Mouse (Mus musculus) mesoderm, embryonic 11.5 days (tissue): ENCODE data around the gene Cyp2f2.

Source experiments
- DNase-seq: peaks from one replicate; pipeline ENCODE4 v3.0.0-alpha.2; 2012; ENCODE audit warnings: low read depth, low spot score

Cyp2f2 gene

DNA sequence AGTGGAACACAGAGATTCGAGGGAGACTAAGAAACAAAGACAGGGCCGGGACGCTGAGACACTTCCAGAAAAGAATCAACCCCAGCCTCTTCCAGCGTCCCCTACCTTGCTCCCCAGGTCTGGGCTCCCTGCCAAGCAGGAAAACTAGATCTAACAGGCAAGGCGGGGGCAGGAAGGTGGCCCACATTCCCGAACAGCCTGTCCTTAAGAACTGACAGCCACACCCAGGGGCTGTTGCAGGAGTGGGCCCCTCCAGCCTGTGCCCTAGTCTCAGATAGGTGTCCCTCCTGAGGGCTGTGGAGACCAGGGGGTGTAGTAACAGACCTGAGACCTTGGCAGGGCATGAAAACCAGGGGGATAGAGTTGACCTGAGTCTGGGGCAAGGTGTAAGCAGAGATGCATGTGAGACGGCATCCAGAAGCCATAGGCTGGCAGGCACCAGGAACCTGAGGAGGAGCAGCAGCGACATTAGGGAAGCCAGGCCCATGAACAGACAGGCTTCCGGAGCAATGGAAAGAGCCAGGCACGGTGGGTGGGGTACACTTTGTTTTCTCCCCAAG, 33.6 kb downstream of the Cyp2f2 start, which contains the start of gene Cyp2t4:
TSS of gene Cyp2t4 (plus strand) at position 510 of the 560 bp plus-strand sequence.
- no peak for DNase-seq

DNA sequence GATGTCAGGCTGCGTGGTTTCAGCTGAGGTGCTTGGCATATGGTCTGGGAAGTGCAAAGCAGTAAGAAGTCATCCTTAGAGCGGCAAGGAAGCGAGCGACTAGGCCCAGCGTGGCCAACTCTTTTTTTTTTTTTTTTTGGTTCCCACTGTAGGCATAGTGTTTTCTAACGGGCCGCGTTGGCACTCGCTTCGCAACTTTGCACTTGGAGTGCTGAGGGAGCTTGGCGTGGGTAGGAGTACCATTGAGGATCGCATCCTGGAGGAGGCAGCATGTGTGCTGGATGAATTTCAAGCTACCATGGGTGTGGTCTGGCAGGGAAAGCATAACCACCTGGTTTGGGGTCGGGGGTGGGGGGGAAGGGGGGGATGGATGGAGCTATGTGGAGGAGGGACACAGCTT, 36.3 kb downstream of the Cyp2f2 start:
- no peak for DNase-seq

DNA sequence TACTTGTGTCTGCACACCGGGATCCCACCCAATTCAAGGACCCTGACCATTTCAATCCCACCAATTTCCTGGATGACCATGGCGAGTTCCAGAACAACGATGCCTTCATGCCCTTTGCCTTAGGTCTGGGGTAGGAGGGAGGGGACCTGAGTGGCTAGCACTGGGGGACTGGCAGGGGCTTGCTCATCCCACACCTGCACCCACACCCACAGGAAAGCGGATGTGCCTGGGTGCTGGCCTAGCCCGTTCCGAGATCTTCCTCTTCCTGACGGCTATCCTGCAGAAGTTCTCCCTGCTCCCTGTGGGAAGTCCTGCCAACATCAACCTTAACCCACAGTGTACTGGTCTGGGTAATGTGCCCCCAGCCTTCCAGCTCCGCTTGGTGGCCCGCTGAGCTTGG, 38.5 kb downstream of the Cyp2f2 start:
- no peak for DNase-seq

DNA sequence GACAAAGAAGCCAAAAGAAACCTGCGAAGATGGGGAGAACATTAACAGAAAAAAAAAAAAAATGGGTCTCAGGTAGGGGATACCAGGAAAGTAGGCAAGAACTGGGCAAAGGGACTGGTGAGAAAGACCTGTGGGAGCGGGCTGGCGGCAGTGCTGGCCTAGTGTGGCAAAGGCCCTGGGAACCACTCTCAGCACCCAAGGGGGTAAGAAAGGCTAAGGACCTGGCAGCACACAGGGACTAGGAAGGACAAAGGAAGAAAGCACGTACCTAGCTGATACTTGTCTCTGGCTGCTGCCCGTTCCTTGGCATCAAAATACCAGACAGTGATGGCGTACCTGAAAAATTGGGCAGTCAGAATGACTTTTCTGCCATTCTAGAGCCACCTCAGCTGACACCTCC, 39.5 kb downstream of the Cyp2f2 start:
- no peak for DNase-seq

DNA sequence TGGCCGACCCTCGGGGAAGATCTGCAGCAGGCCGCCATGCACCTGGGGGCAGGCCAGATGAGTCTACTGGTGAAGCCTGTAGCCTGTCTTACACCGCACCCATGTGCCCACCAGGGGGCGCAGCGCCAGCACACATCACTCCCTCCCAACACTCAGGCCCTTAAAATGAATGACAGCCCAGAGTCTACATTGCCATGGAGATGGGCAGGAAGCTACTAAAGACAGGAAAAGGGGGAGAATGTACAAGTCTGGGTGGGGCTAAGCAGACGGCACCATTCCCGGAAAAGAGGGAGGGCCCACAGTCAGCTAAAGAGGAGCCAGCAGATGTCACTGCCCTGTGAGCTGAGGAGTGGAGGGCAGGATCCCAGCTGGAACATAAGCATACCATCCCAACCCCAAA, 40.2 kb downstream of the Cyp2f2 start:
- peak; percentile 93 for DNase-seq

DNA sequence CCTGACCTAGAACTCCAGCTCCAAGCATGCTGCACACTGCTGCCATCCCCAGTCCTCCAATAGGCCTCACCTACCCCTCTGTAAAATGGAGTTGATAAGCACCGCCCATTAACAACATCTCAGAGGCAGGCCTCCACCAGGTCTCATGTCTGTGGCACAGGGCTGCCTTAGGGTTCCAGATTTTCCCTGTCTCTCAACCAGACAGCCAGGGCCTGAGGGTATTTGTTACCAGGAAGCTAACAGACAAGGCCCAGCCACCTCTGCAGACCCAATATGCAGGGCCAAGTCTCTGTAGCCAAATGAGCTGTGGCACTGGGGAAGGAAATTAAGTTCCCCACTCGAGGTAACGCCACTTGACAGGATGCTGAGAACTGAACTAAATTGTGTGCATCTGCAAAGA, 41.2 kb downstream of the Cyp2f2 start:
- no peak for DNase-seq

DNA sequence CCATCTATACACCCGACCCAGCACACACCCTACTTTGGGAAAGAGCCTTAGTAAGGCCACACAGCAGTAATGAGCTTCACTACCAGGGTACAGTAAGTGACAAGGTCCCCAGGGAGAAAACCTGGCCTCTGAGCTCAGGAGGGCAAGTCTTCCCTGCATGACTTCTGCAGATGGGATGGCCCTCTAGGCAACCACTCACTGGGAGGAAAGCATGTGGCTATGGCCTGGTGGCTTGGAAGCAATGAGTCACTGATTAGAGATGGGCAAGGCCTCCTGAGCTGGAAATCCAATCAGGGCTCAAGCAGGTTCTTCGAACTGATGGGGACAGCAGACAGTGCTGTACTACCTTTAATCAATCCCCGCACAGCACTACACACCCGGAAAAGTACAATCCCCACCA, 42.0 kb downstream of the Cyp2f2 start:
- DNase-seq, result no peak

DNA sequence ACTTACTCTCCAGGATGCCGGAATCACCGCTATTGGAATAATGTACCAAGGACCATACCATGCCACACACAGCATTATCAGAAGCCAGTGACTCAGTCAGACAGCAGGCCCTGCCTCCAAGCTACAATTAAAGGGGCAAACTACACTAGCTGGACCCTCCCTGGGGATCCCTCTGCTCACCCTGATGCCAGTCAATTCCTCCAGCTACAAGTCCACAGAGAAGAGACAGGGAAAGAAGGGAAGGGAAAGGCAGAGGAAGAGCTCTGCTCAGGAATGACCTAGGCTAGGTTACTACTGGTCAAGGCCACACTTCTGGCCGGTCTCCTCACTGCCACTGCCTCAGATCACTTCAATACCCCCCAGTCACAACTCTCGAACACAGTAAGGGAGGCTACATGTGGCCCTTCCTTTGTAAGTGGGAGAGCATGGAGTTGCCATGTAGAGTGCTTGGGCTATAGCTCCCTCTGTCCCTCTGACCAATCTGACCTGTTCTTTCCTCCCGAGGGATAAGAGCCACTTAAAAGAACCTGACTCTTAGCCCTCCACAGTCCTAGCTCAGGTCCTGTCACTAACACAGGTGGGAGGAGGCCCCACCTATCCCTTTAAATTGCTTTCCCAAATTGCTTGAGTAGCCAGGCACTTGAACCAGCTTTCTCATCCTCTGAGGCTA, 43.2 kb downstream of the Cyp2f2 start:
- DNase-seq, result no peak

DNA sequence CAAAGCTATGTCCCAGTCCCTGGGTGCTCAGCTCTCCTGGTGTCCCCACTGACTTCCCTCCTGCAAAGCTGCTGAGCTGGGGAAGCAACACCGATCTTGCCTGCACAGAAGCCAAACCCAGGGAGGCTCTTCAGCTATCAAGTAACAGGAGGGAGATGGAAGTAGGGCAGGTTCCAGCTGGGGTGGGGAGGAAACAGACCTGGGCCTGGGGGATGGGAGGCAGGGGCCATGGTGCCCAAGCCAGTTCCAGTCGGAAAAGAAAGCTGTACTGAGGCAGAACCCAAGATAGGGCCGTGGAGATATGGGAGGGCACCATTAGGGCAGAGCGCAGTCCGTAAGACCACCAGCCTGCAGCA, 43.7 kb downstream of the Cyp2f2 start:
- DNase-seq, result no peak

DNA sequence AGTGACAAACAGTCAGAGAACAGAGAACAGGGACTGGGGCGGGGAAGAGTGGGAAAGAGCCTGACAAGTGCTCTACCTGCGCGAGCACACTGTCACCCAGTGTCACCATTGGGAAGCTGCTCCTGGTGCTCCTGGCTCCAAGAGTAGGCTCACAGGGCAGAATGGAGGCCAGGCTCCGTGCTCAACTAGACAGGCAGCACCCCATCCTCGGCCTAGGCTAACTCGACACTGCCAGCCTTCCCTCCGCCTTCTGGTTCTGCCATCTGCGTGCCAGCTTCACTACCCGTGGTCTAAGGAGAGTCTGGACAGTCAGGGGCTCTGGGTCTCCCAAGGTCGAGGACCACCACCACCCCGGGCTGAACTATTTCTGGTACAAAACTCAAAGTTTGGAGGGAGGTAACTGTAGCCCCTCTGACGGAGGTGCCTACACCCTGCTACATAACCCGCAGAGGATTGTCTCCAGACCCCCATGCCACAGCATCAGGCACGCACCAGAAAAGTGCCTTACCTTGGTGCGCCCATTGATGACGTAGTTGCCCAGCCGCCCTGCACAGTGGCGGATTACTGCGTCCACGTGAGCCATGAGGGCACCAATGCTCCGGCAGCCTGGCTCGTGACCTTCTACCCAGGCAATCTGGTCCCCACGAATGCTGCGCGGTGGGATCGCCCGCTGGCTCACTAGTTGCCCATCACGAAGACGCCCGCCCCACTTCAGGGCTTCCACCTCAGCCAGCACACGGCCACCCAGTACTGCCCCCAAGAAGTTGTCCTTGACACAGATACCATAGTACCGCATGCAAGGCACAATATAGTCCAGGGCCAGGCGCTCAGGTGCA, 44.6 kb downstream of the Cyp2f2 start:
- DNase-seq, result no peak

DNA sequence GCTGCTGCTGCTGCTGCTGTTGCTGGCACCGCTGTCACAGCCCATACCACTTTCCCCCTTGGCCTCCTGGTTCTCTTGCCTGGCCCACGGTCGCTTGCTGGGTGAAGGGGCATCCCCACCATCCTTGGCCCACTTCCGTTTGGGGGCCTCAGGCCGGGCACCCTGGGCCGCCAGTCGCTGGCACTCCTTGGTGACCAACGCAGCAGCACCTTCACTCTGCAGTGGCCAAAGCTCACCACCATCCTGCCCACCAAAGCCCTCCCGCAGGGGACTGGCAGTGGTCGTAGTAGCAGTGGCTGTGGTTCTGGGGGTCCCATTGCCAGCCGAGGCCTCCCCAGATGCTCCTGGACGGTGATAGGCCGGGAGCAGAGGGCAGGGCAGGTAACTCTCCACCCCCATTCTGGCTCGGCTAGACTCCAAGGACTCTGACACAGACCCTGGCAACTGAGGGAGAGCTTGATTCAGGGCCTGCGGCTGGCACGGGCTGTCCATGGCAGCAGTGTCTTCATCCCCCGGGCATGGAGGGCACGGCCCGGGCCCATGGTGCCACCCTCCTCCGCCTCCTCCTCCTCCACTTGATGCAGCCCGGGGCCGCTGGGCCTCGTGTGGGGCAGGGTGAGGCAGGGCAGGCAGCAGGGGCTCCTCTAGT, 45.4 kb downstream of the Cyp2f2 start:
- no peak for DNase-seq

DNA sequence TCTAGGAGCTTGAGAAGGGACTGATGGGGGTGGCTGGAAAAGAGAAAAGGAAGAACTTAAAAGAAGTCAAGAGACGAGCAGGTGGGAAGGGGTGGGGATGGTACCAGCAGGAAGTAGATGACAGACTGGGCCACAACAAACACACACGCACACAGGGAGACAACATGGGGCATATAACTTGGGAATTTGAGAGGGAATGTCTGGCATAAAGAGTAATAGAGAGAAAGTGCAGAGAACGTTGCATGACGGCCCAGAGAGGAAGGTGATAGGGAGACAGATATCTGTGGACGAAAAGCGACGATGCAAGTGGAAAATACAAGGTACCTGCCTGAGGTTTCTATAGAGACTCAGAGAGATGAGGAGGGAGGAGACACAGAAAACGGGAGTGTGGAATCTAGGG, 46.0 kb downstream of the Cyp2f2 start:
- DNase-seq, result no peak

DNA sequence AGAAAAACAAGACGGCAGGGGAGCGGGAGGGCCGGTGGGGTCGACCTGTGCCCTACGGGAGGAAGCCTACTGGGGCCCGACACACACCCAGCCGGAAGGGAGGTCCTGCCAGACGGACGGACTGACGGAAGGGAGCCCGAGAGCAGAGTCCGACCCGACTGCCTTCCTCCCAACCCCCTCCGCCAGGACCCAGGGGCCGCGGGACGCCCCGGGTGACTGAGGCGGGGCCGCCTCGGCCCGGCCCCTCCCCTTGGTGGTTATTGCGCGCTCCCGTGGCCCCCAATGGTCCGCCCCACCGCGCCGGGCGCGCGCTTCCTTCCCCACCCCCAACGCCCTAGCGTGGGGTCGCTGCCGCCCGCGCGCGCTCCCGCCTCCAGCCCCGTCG, 46.5 kb downstream of the Cyp2f2 start:
- peak; percentile 89 for DNase-seq

DNA sequence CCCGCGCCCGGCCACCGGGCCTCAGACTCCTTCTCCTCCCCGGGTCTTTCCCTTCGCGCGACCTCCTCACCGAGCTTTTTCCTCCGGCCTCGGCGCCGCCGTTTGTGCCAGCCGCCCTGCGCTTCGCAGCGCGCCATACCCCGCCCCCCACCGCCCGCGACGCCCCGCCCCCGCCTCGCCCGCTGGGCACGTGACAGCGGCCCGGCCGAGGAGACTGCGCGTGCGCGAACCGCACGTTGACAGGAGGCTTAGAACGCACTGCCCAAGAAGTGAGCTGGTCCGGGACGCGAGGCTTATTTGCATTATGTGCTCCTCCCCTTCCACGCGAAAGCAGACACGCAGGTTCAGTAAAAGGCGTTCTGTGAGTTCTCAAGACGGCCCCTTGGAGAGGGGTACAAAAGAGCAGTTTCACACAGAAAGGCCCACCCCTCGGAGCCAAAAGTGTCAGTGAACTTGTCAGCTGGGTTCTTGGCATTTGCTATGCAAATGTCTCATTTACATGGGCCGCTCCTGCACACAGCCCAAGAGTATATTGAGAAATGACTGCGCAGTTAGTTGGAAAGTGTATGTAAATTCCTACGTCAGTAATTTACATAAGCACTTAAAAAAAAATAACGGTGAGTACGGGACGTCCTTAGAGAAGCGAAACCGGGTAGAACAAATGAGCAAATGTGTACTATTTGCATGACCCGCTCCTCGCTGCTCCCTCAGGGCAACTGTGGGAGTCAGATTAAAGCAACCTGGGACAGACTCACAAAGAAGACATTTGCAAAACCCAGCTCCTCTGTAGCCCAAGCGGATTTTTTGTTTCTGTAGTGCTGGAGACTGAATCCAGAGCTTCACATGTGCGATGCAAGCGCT, 47.1 kb downstream of the Cyp2f2 start, which contains the start of gene Egln2:
TSS of gene Egln2 (minus strand) at position 189 of the 861 bp plus-strand sequence.
- DNase-seq, result peak; percentile 95

DNA sequence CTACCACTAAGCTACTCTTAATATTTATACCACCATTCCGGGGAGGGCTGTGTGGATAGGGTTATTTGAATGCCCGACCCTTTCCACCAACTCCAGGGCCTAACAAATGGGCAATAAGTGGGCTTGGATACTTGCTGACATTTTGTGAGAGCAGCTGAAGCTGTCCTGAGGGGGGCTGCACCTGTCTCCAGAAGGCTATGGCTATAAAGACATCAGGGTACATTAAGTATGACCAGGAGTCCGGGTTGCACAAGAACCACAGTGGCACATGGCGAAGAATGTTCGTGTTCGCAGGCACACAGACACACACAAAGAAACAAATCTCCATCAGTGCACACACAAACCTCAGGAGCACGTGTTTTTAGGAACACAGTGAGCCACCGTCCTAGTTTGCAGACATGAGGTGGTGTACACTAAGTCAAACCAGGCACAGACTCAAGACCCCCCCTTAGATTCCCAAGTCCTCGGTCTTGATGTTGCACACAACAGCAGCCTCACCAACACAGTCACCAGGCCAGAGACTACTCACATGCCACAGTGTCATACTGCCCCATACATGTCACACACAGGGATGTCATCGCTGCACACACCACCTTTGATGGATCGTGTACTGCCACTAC, 47.9 kb downstream of the Cyp2f2 start:
- no peak for DNase-seq

DNA sequence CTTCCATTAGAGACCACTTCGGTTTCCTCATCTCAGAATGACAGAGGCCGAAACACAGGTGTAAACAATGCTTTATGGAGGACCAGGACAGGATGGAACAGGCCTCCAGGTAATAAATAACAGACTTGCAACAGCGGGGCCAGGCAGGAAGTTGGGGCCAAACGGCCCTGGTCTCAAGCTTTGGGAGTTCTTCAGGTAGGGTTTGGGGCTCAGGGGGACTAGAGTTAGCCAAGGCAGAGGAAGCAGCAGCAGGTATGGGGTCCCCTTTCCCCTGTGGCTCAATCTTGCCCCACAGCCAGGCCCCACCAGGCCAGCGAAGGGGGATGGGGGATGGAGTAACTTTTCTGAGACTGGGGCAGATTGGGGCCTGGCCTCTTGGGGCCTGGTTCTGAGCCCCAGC, 48.7 kb downstream of the Cyp2f2 start:
- no peak for DNase-seq

DNA sequence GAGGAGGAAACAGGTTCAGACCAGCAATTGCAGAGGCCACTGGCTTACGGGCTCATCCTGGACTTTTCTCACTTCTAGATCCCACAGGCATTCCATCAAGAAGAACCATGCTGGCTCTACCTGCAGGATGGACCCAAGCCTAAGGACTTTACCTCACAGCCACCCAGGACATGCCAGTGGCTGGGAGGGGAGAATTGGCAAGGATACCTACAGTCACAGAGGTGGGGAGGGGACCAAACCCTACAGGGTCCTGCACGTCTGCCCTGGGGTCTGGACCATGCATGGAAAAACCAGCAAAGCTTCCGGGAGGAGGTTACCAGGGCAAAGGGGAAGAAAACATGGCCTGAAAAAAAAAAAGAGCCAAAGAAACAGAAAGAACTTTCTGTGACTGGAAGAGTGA, 51.3 kb downstream of the Cyp2f2 start:
- DNase-seq, result no peak

DNA sequence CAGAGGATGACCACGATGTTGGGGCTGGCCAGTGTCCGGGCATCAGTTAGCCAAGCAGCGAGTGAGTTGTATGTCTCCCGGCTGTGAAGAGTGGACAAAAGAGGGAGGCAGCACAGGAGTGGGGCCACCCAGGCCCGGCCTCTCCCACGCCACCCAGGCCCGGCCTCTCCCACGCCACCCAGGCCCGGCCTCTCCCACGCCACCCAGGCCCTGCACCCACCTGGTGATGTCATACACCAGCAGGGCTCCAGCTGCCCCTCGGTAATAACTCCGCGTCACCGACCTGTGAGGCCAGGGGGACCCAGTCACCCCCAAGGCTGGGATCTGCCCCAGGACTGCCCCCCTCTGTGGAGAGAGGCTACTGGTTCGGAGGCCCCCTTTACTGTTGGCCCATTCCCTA, 54.8 kb downstream of the Cyp2f2 start:
- DNase-seq, result no peak

DNA sequence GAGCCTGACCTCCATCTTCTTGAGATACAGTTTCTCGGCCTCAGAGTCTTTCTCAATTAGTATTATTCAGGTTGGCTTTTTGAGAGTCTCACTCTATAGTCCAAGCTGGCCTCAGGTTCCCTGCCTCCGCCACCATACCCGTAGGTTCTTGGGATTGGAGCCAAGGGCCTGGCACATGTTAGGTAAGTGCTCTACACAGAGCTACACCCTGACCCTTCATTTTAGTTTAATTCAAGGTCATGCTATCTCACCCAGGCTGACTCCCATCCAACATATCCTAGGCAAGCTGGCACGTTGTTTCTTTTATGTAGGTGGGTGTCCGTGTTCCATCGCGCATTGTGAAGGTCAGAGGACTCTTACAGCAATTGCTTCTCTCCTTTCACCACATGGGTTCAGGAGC, 55.2 kb downstream of the Cyp2f2 start:
- no peak for DNase-seq

DNA sequence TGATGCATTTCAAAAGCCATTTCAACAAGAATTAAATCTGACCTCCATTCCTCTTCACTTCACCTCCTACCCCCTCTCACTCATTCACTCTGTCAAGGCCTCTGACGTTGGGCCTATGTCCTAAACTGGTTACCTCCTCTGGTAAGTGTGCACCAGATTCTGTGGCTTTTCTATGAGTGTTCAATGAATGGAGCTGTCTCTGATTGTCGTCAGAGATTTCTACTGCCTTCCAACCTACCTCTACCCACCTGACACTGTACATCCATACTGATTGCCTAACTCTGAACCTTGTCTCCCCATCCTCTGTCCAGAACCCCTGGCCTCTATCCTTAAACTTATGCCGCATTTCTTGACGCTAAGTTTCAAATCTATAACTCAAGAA, 58.2 kb downstream of the Cyp2f2 start:
- no peak for DNase-seq
